Mouse (Mus musculus) neural tube, embryonic 14.5 days (tissue): ENCODE results near the gene Ranbp6. TPM values are rescaled to one million over a fixed set of nuclear protein-coding genes. Genes with fewer than 3 reads are reported as not detected.
A peak's percentile ranks its signal among the peaks of the same experiment; 100 is the strongest.

Experiments
- ATAC-seq: fragments of 200-750 bp; cut with Nextera tagmentation; 2 replicates; pipeline ENCODE4 v1.8.0; 2017; ENCODE audit warnings: low read depth, mild to moderate bottlenecking, moderate TSS enrichment, moderate library complexity
- H3K27ac ChIP-seq: fragments of 300-500 bp; sonication (generic); 2 replicates; pipeline ENCODE4 v1.5.1; 2014; ENCODE audit warnings: low read depth, mild to moderate bottlenecking, control low read depth, low read length, moderate library complexity, mixed read lengths
- H3K27me3 ChIP-seq: fragments of 300-500 bp; sonication (generic); 2 replicates; pipeline ENCODE4 v1.6.1; 2014; ENCODE audit warnings: low read length; ENCODE audit not compliant: control insufficient read depth, insufficient read depth
- H3K36me3 ChIP-seq: fragments of 300-500 bp; sonication (generic); 2 replicates; pipeline ENCODE4 v1.6.1; 2014; ENCODE audit warnings: low read length, mixed read lengths; ENCODE audit not compliant: control insufficient read depth, insufficient read depth
- H3K4me1 ChIP-seq: fragments of 300-500 bp; sonication (generic); 2 replicates; pipeline ENCODE4 v1.6.1; 2014; ENCODE audit warnings: low read length; ENCODE audit not compliant: control insufficient read depth, insufficient read depth
- H3K4me2 ChIP-seq: fragments of 300-500 bp; sonication (generic); 2 replicates; pipeline ENCODE4 v1.6.1; 2014; ENCODE audit warnings: mild to moderate bottlenecking, low read depth, low read length, control low read depth
- H3K4me3 ChIP-seq: fragments of 300-500 bp; sonication (generic); 2 replicates; pipeline ENCODE4 v1.5.1; 2014; ENCODE audit warnings: low read depth, low read length, control low read depth, mixed read lengths
- H3K9ac ChIP-seq: fragments of 300-500 bp; sonication (generic); replicated peaks from 2 replicates; pipeline ENCODE4 v1.6.1; 2014; ENCODE audit warnings: low read depth, mild to moderate bottlenecking, control low read depth, low read length, mixed read lengths
- H3K9me3 ChIP-seq: fragments of 300-500 bp; sonication (generic); 2 replicates; pipeline ENCODE4 v1.6.1; 2016; ENCODE audit warnings: low read length; ENCODE audit not compliant: control insufficient read depth
- WGBS: fragments of 180-500 bp; shearing (Covaris S2); extraction: QIAGEN DNeasy Blood & Tissue Kit; methylation state at CpG from one replicate; pipeline ENCODE4 v1.1.7; 2014; 5-methylcytosine and 5-hydroxymethylcytosine counted together
- polyA plus RNA-seq: library from polyadenylated mRNA; unstranded; fragments of >200 nt; fragmentation: Nextera tagmentation; extraction: Ambion mirVana; gene quantifications from 2 replicates; pipeline ENCODE4 v1.2.1, GENCODE M21; 2014

Ranbp6 gene
- polyA plus RNA-seq, 1 experiment from 2014 or later: 62.9 TPM

GRCm38 (mm10) chr19:29824034-29824700 lies 11.4 kb upstream of the Ranbp6 start:
- Histone ChIP-seq H3K4me3 (no peak overlapping the region), H3K9ac (no peak overlapping the region), H3K27ac (no peak overlapping the region), H3K4me2 (no peak overlapping the region), H3K4me1 (no peaks in the 10 kb centered on the region), H3K36me3 (no peaks in the 10 kb centered on the region), H3K27me3 (no peaks in the 10 kb centered on the region), H3K9me3 (no peaks in the 10 kb centered on the region)
- no peak for ATAC-seq
- 45% methylated on average over 6 of the region's 6 CpGs for WGBS

- Histone ChIP-seq H3K9ac (no peak overlapping the region), H3K9me3 (no peaks in the 10 kb centered on the region)
- WGBS: 68% methylated on average over 12 of the region's 12 CpGs
These were observed 10.8 kb upstream of the Ranbp6 start for GRCm38 (mm10) chr19:29823456-29824010.

GRCm38 (mm10) chr19:29820966-29821365 lies 8.2 kb upstream of the Ranbp6 start:
- no peaks in the 10 kb centered on the region for H3K36me3 ChIP-seq
- no peak overlapping the region for H3K4me2 ChIP-seq

More at GRCm38 (mm10) chr19:29823456-29824010, 10.8 kb upstream of the Ranbp6 start:
- H3K4me2 ChIP-seq: no peak overlapping the region
- H3K4me1 ChIP-seq: no peaks in the 10 kb centered on the region
- no peaks in the 10 kb centered on the region for H3K36me3 ChIP-seq
- no peak overlapping the region for H3K4me3 ChIP-seq
- ATAC-seq: no peak
- no peak overlapping the region for H3K27ac ChIP-seq
- H3K27me3 ChIP-seq: no peaks in the 10 kb centered on the region

GRCm38 (mm10) chr19:29810022-29810421 lies 2.8 kb downstream of the Ranbp6 start:
- Histone ChIP-seq H3K9ac (no peak overlapping the region), H3K27me3 (no peaks in the 10 kb centered on the region), H3K27ac (no peak overlapping the region), H3K4me2 (no peak overlapping the region), H3K9me3 (no peaks in the 10 kb centered on the region), H3K4me1 (peaks cover 24% of the 10 kb centered on the region), H3K36me3 (peaks cover 17% of the 10 kb centered on the region), H3K4me3 (no peak overlapping the region)
- 92% methylated on average over 5 of the region's 5 CpGs for WGBS
- ATAC-seq: no peak

More at GRCm38 (mm10) chr19:29820966-29821365, 8.2 kb upstream of the Ranbp6 start:
- no peak overlapping the region for H3K9ac ChIP-seq
- H3K27me3 ChIP-seq: no peaks in the 10 kb centered on the region
- H3K4me1 ChIP-seq: no peaks in the 10 kb centered on the region
- no peak overlapping the region for H3K27ac ChIP-seq
- no peak overlapping the region for H3K4me3 ChIP-seq
- no peaks in the 10 kb centered on the region for H3K9me3 ChIP-seq
- ATAC-seq: peak; percentile 38; the same call in 1 of the 2 replicates

GRCm38 (mm10) chr19:29805917-29806785 lies 6.6 kb downstream of the Ranbp6 start, which contains the start of gene 9930021J03Rik:
TSS of gene 9930021J03Rik (minus strand) at chr19:29805989.
- Histone ChIP-seq H3K36me3 (peaks cover 17% of the 10 kb centered on the region), H3K4me3 (peak within 1 kb of the TSS; percentile 89), H3K4me1 (peaks cover 25% of the 10 kb centered on the region), H3K27me3 (no peaks in the 10 kb centered on the region), H3K9ac (peak within 1 kb of the TSS; percentile 88), H3K9me3 (no peaks in the 10 kb centered on the region), H3K27ac (peak within 1 kb of the TSS; percentile 98), H3K4me2 (peak within 1 kb of the TSS; percentile 94)
- WGBS: under 1% methylated on average over 35 of the region's 95 CpGs
- peak; percentile 93 for ATAC-seq

- WGBS: under 1% methylated on average over 56 of the region's 72 CpGs
- peaks cover 22% of the 10 kb centered on the region for H3K4me1 ChIP-seq
- no peaks in the 10 kb centered on the region for H3K27me3 ChIP-seq
- peak overlapping the region; percentile 88 for H3K9ac ChIP-seq
- H3K4me3 ChIP-seq: peak overlapping the region; percentile 89
- H3K36me3 ChIP-seq: peaks cover 15% of the 10 kb centered on the region
- peak overlapping the region; percentile 94 for H3K4me2 ChIP-seq
- H3K27ac ChIP-seq: peak overlapping the region; percentile 98
- H3K9me3 ChIP-seq: no peaks in the 10 kb centered on the region
- ATAC-seq: peak; percentile 32
These were observed 7.5 kb downstream of the Ranbp6 start for GRCm38 (mm10) chr19:29805101-29805916.

- Histone ChIP-seq H3K27ac (no peak overlapping the region), H3K4me1 (peaks cover 13% of the 10 kb centered on the region), H3K4me2 (peak overlapping the region; percentile 94), H3K27me3 (no peaks in the 10 kb centered on the region), H3K36me3 (peaks cover 3% of the 10 kb centered on the region; the same call in 1 of the 2 replicates), H3K9me3 (no peaks in the 10 kb centered on the region), H3K4me3 (peak overlapping the region; percentile 7; the same call in 1 of the 2 replicates), H3K9ac (no peak overlapping the region)
- no peak for ATAC-seq
- WGBS: 45% methylated on average over 3 of the region's 3 CpGs
These were observed 8.8 kb downstream of the Ranbp6 start for GRCm38 (mm10) chr19:29803946-29804345.

- WGBS: 83% methylated on average over 3 of the region's 3 CpGs
- Histone ChIP-seq H3K4me2 (no peak overlapping the region), H3K9ac (no peak overlapping the region), H3K4me3 (no peak overlapping the region), H3K27me3 (no peaks in the 10 kb centered on the region), H3K4me1 (peaks cover 4% of the 10 kb centered on the region; the same call in 1 of the 2 replicates), H3K9me3 (no peaks in the 10 kb centered on the region), H3K36me3 (no peaks in the 10 kb centered on the region), H3K27ac (no peak overlapping the region)
- ATAC-seq: no peak
These were observed 15.4 kb downstream of the Ranbp6 start for GRCm38 (mm10) chr19:29797371-29797770.
